In the genomic region with DNA sequence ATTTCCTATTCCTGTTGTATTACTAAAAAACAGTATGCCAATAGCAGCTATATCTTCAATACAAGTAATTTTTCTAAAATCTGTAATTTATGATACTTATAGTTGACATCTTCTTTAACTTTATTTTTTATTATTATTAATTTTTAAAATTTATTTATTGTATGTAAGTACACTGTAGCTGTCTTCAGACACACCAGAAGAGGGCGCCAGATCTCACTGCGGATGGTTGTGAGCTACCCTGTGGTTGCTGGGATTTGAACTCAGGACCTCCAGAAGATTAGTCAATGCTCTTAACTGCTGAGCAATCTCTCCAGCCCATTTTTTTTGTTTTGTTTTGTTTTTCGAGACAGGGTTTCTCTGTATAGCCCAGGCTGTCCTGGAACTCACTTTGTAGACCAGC, we compare ENCODE assay signal across 25 mouse cellular contexts. TPM values are rescaled to one million over a fixed set of nuclear protein-coding genes. Genes with fewer than 3 reads are reported as not detected.
DNase-seq lines count a peak whose midpoint lies in the region; ATAC-seq and TF ChIP-seq lines count a peak whose summit lies in the region.
"Not testable (repeated sequence)": the region's sequence is repeated elsewhere in the genome, so short reads cannot be mapped to it uniquely, and the experiment has no call there.
"Had no signal": no experiment of that assay in that cellular context is flagged by ENCODE, and none has a peak within 500 bp of the region (broad histone marks: within the 10 kb centered on the region; RNA-seq: fewer than 3 reads in every experiment).

No protein-coding gene starts in this region.

- TF ChIP-seq POLR2A in CH12.LX (IDR thresholded peaks at IDR 0.05; ENCODE audit: low read depth, low read length); bone marrow macrophage, adult 2 months (IDR thresholded peaks at IDR 0.05; ENCODE audit: borderline replicate concordance, low read depth, low read length): not testable (repeated sequence)

- not testable (repeated sequence) for H3K9ac ChIP-seq in CH12.LX (ENCODE audit: insufficient read depth, low read depth); hindbrain, postnatal 0 days (replicated peaks; ENCODE audit: low read length); kidney, postnatal 0 days (ENCODE audit: low read depth, low read length); liver, postnatal 0 days (replicated peaks)

- H3K4me1 ChIP-seq in CH12.LX (ENCODE audit: control insufficient read depth in 1 of 2, insufficient read depth in 2 of 2); bone marrow macrophage, adult 2 months (ENCODE audit: control insufficient read depth, insufficient read depth, low read length); hindbrain, postnatal 0 days (ENCODE audit: insufficient read depth, low read length); kidney, postnatal 0 days (replicated peaks; ENCODE audit: insufficient read depth, low read length); liver, postnatal 0 days (ENCODE audit: insufficient read depth): not testable (repeated sequence)

- dilution Hi-C loops in CH12.LX (cut with MboI; ENCODE audit: extremely low pct_ligation_motif_present, extremely low pct_unique_long_range_greater_than_20kb, low sequenced_read_pairs), result not testable (repeated sequence)

- peak; percentile 6 for DNase-seq in CH12.LX (ENCODE audit: extremely low read depth)
- DNase-seq in cerebellum, postnatal 14 days, result peak; percentile 26 to 42
- not testable (repeated sequence) for DNase-seq in hindbrain, postnatal 0 days (ENCODE audit: low spot score); kidney, postnatal 0 days (ENCODE audit: low spot score); liver, postnatal 0 days
- peak; percentile 28 for DNase-seq in splenic B cell, adult 2 months (ENCODE audit: low read depth, low spot score)

- not testable (repeated sequence) for H3K27me3 ChIP-seq in CH12.LX (replicated peaks); hindbrain, postnatal 0 days (ENCODE audit: insufficient read depth, low read length); kidney, postnatal 0 days (ENCODE audit: insufficient read depth, low read length); liver, postnatal 0 days (ENCODE audit: insufficient read depth, low read length); splenic B cell, adult 2 months (ENCODE audit: control insufficient read depth, insufficient read depth, low read length, poor library complexity, severe bottlenecking)

- H3K9me3 ChIP-seq in CH12.LX (replicated peaks; ENCODE audit: low read length); hindbrain, postnatal 0 days (ENCODE audit: low read length); kidney, postnatal 0 days (replicated peaks; ENCODE audit: low read length); liver, postnatal 0 days (ENCODE audit: low read length): not testable (repeated sequence)

- not testable (repeated sequence) for H3K27ac ChIP-seq in CH12.LX (ENCODE audit: insufficient read depth, low read depth); bone marrow macrophage, adult 2 months (ENCODE audit: insufficient read depth, low read depth, low read length); hindbrain, postnatal 0 days; kidney, postnatal 0 days; liver, postnatal 0 days (ENCODE audit: low read depth)

- not testable (repeated sequence) for H3K4me3 ChIP-seq in CH12.LX (replicated peaks in 1 of 3; ENCODE audit: low read depth in 2 of 3, low read length in 2 of 3, poor library complexity in 1 of 3); bone marrow macrophage, adult 2 months (ENCODE audit: insufficient read depth, low read length); hindbrain, postnatal 0 days (ENCODE audit: low read length); kidney, postnatal 0 days (replicated peaks; ENCODE audit: low read depth, low read length); liver, postnatal 0 days (ENCODE audit: low read depth, low read length)

- in situ Hi-C loops in CH12.LX (cut with MboI; ENCODE audit: low pct_ligation_motif_present, low pct_unique_long_range_greater_than_20kb, low sequenced_read_pairs), result not testable (repeated sequence)

- peaks cover 20% of the 10 kb centered on the region for H3K79me2 ChIP-seq in CH12.LX (replicated peaks; ENCODE audit: control insufficient read depth, extremely low read depth, insufficient read depth, poor library complexity, severe bottlenecking)

- TF ChIP-seq CTCF in CH12.LX (conservative IDR thresholded peaks at IDR 0.05 in 1 of 2, IDR thresholded peaks at IDR 0.05 in 1 of 2; ENCODE audit: low read depth in 2 of 2, low read length in 2 of 2), result 0 out of 4 replicates have a peak, but pooled peaks of 1 of the 2 experiments have one; percentile 8
- TF ChIP-seq CTCF in bone marrow macrophage, adult 2 months (IDR thresholded peaks at IDR 0.05; ENCODE audit: low read depth, low read length), result 0 out of 2 replicates have a peak, but pooled peaks have one; percentile 14
- TF ChIP-seq CTCF in hindbrain, postnatal 0 days (IDR thresholded peaks at IDR 0.05; ENCODE audit: low read depth), result peak; percentile 24; the same call in 1 of the 2 replicates
- peak; percentile 35; the same call in 1 of the 2 replicates for TF ChIP-seq CTCF in kidney, postnatal 0 days (IDR thresholded peaks at IDR 0.05; ENCODE audit: low read depth)
- TF ChIP-seq CTCF in liver, postnatal 0 days (IDR thresholded peaks at IDR 0.05; ENCODE audit: low read depth), result peak; percentile 35

- H3K4me2 ChIP-seq in CH12.LX (ENCODE audit: insufficient read depth, low read depth, poor library complexity, severe bottlenecking); hindbrain, postnatal 0 days (ENCODE audit: low read depth, low read length); kidney, postnatal 0 days (ENCODE audit: low read length); liver, postnatal 0 days (ENCODE audit: low read depth, low read length): not testable (repeated sequence)

- ATAC-seq in hindbrain, postnatal 0 days; kidney, postnatal 0 days (replicated peaks; ENCODE audit: low FRiP score, low read depth); liver, postnatal 0 days: not testable (repeated sequence)

- not testable (repeated sequence) for TF ChIP-seq RAD21 in CH12.LX (IDR thresholded peaks at IDR 0.05; ENCODE audit: low read depth, low read length)

- WGBS in hindbrain, postnatal 0 days, result 90% methylated on average over 3 of the region's 3 CpGs
- 85% methylated on average over 3 of the region's 3 CpGs for WGBS in kidney, postnatal 0 days
- WGBS in liver, postnatal 0 days (ENCODE audit: insufficient replicate concordance), result 89% methylated on average over 3 of the region's 3 CpGs

- H3K36me3 ChIP-seq in CH12.LX (replicated peaks in 1 of 2; ENCODE audit: control insufficient read depth in 1 of 2, insufficient read depth in 1 of 2, low read length in 1 of 2); hindbrain, postnatal 0 days (ENCODE audit: insufficient read depth, low read length); kidney, postnatal 0 days (ENCODE audit: insufficient read depth, low read length); liver, postnatal 0 days (replicated peaks; ENCODE audit: insufficient read depth, low read length); splenic B cell, adult 2 months (ENCODE audit: control insufficient read depth, insufficient read depth, low read length, poor library complexity, severe bottlenecking): not testable (repeated sequence)

- TF ChIP-seq EP300 in CH12.LX (IDR thresholded peaks at IDR 0.05; ENCODE audit: low read length); liver, postnatal 0 days (IDR thresholded peaks at IDR 0.05; ENCODE audit: low read depth): not testable (repeated sequence)

RNA-seq across cellular contexts. Expression of gene Uimc1, which starts 2.3 kb away (rescaled TPM):
- total RNA-seq in CH12.LX (2012; rRNA removed) (154 and 177 TPM in 2 replicates), CH12.LX (2014; rRNA removed) (19.9 and 20.7 TPM in 2 replicates)
- polyA plus RNA-seq in CH12.LX (2012; ENCODE audit: insufficient read length, low read depth), result 44.5 and 50.8 TPM in 2 replicates
- polyA plus RNA-seq in bone marrow macrophage, adult 2 months (2012; ENCODE audit: insufficient read depth, insufficient read length, missing spikeins), result 41.7 and 46.8 TPM in 2 replicates
- 3.9 and 9.0 TPM in 2 replicates for total RNA-seq in hindbrain, postnatal 0 days (2014; rRNA removed)
- polyA plus RNA-seq in hindbrain, postnatal 0 days (2015; fragmentation: Nextera tagmentation; extraction: Ambion mirVana), result 12.1 and 13.5 TPM in 2 replicates
- 24.6 and 27.9 TPM in 2 replicates for polyA plus RNA-seq in kidney, postnatal 0 days (2015; fragmentation: Nextera tagmentation; extraction: Ambion mirVana)
- polyA plus RNA-seq in liver, postnatal 0 days (2015; fragmentation: Nextera tagmentation; extraction: Ambion mirVana), result 12.1 TPM in 2 replicates

RNA-seq across cellular contexts. Expression of gene Zfp346, which starts 7.3 kb away (rescaled TPM):
- total RNA-seq in CH12.LX (2012; rRNA removed) (12.4 and 15.4 TPM in 2 replicates), CH12.LX (2014; rRNA removed) (11.3 and 12.4 TPM in 2 replicates)
- 18.6 and 19.2 TPM in 2 replicates for polyA plus RNA-seq in CH12.LX (2012; ENCODE audit: insufficient read length, low read depth)
- 11.5 and 14.6 TPM in 2 replicates for polyA plus RNA-seq in bone marrow macrophage, adult 2 months (2012; ENCODE audit: insufficient read depth, insufficient read length, missing spikeins)
- total RNA-seq in hindbrain, postnatal 0 days (2014; rRNA removed), result 29.4 and 33.7 TPM in 2 replicates
- 21.1 and 22.3 TPM in 2 replicates for polyA plus RNA-seq in hindbrain, postnatal 0 days (2015; fragmentation: Nextera tagmentation; extraction: Ambion mirVana)
- polyA plus RNA-seq in kidney, postnatal 0 days (2015; fragmentation: Nextera tagmentation; extraction: Ambion mirVana), result 11.8 and 13.1 TPM in 2 replicates
- 3.0 and 3.6 TPM in 2 replicates for polyA plus RNA-seq in liver, postnatal 0 days (2015; fragmentation: Nextera tagmentation; extraction: Ambion mirVana)

RNA-seq across cellular contexts. Expression of gene Gm17617, which starts 35.5 kb away (rescaled TPM):
- not detected in 2 replicates for total RNA-seq in CH12.LX (2012; rRNA removed)
- not detected in 2 replicates for total RNA-seq in CH12.LX (2014; rRNA removed)
- not detected in 2 replicates for polyA plus RNA-seq in CH12.LX (2012; ENCODE audit: insufficient read length, low read depth)
- not detected in 2 replicates for polyA plus RNA-seq in bone marrow macrophage, adult 2 months (2012; ENCODE audit: insufficient read depth, insufficient read length, missing spikeins)
- total RNA-seq in hindbrain, postnatal 0 days (2014; rRNA removed), result not detected in 2 replicates
- not detected in 2 replicates for polyA plus RNA-seq in hindbrain, postnatal 0 days (2015; fragmentation: Nextera tagmentation; extraction: Ambion mirVana)
- polyA plus RNA-seq in kidney, postnatal 0 days (2015; fragmentation: Nextera tagmentation; extraction: Ambion mirVana), result not detected in 2 replicates
- not detected in 2 replicates for polyA plus RNA-seq in liver, postnatal 0 days (2015; fragmentation: Nextera tagmentation; extraction: Ambion mirVana)
- total RNA-seq: adrenal gland, adult 18-20 months; adrenal gland, postnatal 14 days; gastrocnemius, adult 18-20 months; gastrocnemius, postnatal 25 days; granulocyte monocyte progenitor cell, adult 5-6 weeks; heart, postnatal 36 days; MEL had no signal
- polyA plus RNA-seq: activated CD4-positive, CD25-positive, alpha-beta regulatory T cell, adult 4 months; C2C12; embryonic facial prominence, embryonic 13.5 days; forebrain, embryonic 12.5 days; forebrain, embryonic 16.5 days; heart, embryonic 13.5 days; heart, postnatal 0 days; hindbrain, embryonic 11.5 days; hindbrain, embryonic 15.5 days; intestine, embryonic 14.5 days; Patski had no signal

RNA-seq across cellular contexts. Expression of gene Fgfr4, which starts 54.6 kb away (rescaled TPM):
- total RNA-seq in CH12.LX (2012; rRNA removed) (not detected in 2 replicates), CH12.LX (2014; rRNA removed) (not detected in 2 replicates)
- not detected in 2 replicates for polyA plus RNA-seq in CH12.LX (2012; ENCODE audit: insufficient read length, low read depth)
- polyA plus RNA-seq in bone marrow macrophage, adult 2 months (2012; ENCODE audit: insufficient read depth, insufficient read length, missing spikeins), result not detected in 2 replicates
- total RNA-seq in hindbrain, postnatal 0 days (2014; rRNA removed), result 0.84 and 2.5 TPM in 2 replicates
- 1.0 and 1.5 TPM in 2 replicates for polyA plus RNA-seq in hindbrain, postnatal 0 days (2015; fragmentation: Nextera tagmentation; extraction: Ambion mirVana)
- polyA plus RNA-seq in kidney, postnatal 0 days (2015; fragmentation: Nextera tagmentation; extraction: Ambion mirVana), result 14.6 and 15.8 TPM in 2 replicates
- polyA plus RNA-seq in liver, postnatal 0 days (2015; fragmentation: Nextera tagmentation; extraction: Ambion mirVana), result 4.9 and 5.1 TPM in 2 replicates
- total RNA-seq: granulocyte monocyte progenitor cell, adult 5-6 weeks; MEL had no signal
- polyA plus RNA-seq: activated CD4-positive, CD25-positive, alpha-beta regulatory T cell, adult 4 months had no signal
